Mouse (Mus musculus) neural tube, embryonic 11.5 days (tissue): ENCODE results near the gene BC034090. TPM values are rescaled to one million over a fixed set of nuclear protein-coding genes. Genes with fewer than 3 reads are reported as not detected.
"Not testable (repeated sequence)": the region's sequence is repeated elsewhere in the genome, so short reads cannot be mapped to it uniquely, and the experiment has no call there.

Experiments used
- ATAC-seq: fragments of 200-750 bp; cut with Nextera tagmentation; 2 replicates; pipeline ENCODE4 v1.8.0; 2017; ENCODE audit warnings: moderate number of reproducible peaks, mild to moderate bottlenecking, moderate TSS enrichment, moderate library complexity; ENCODE audit not compliant: insufficient read depth, low FRiP score, low TSS enrichment
- DNase-seq: peaks from one replicate; pipeline ENCODE4 v3.0.0-alpha.2; 2015; ENCODE audit warnings: low spot score
- H3K27ac ChIP-seq: fragments of 300-500 bp; sonication (generic); 2 replicates; pipeline ENCODE4 v1.5.1; 2014; ENCODE audit warnings: low read depth, mild to moderate bottlenecking, low read length
- H3K27me3 ChIP-seq: fragments of 300-500 bp; sonication (generic); 2 replicates; pipeline ENCODE4 v1.6.1; 2014; ENCODE audit warnings: mild to moderate bottlenecking, low read length, mixed read lengths; ENCODE audit not compliant: control insufficient read depth, insufficient read depth
- H3K36me3 ChIP-seq: fragments of 300-500 bp; sonication (generic); 2 replicates; pipeline ENCODE4 v1.6.1; 2014; ENCODE audit warnings: mild to moderate bottlenecking, low read length, moderate library complexity, mixed read lengths; ENCODE audit not compliant: control insufficient read depth, insufficient read depth
- H3K4me1 ChIP-seq: fragments of 300-500 bp; sonication (generic); 2 replicates; pipeline ENCODE4 v1.6.1; 2014; ENCODE audit warnings: low read length, mixed read lengths; ENCODE audit not compliant: control insufficient read depth, insufficient read depth
- H3K4me2 ChIP-seq: fragments of 300-500 bp; sonication (generic); 2 replicates; pipeline ENCODE4 v1.6.1; 2014; ENCODE audit warnings: low read depth, mild to moderate bottlenecking, moderate library complexity
- H3K4me3 ChIP-seq: fragments of 300-500 bp; sonication (generic); 2 replicates; pipeline ENCODE4 v1.5.1; 2014; ENCODE audit warnings: low read depth, low read length
- H3K9ac ChIP-seq: fragments of 300-500 bp; sonication (generic); 2 replicates; pipeline ENCODE4 v1.6.1; 2014; ENCODE audit warnings: mild to moderate bottlenecking, low read length
- H3K9me3 ChIP-seq: fragments of 300-500 bp; sonication (generic); 2 replicates; pipeline ENCODE4 v1.6.1; 2016; ENCODE audit warnings: low read length; ENCODE audit not compliant: control insufficient read depth
- WGBS: fragments of 180-500 bp; shearing (Covaris S2); extraction: QIAGEN DNeasy Blood & Tissue Kit; methylation state at CpG from one replicate; pipeline ENCODE4 v1.1.7; 2014; 5-methylcytosine and 5-hydroxymethylcytosine counted together
- polyA plus RNA-seq: library from polyadenylated mRNA; unstranded; fragments of >200 nt; fragmentation: Nextera tagmentation; extraction: Ambion mirVana; gene quantifications from 2 replicates; pipeline ENCODE4 v1.2.1, GENCODE M21; 2014

Gene BC034090
- polyA plus RNA-seq, 1 experiment from 2014 or later: 4.1 TPM

- Histone ChIP-seq H3K9ac (no peak overlapping the region), H3K4me3 (no peak overlapping the region), H3K27me3 (no peaks in the 10 kb centered on the region), H3K9me3 (no peaks in the 10 kb centered on the region), H3K36me3 (no peaks in the 10 kb centered on the region), H3K4me1 (no peaks in the 10 kb centered on the region), H3K4me2 (no peak overlapping the region), H3K27ac (no peak overlapping the region)
- 77% methylated on average over 4 of the region's 4 CpGs for WGBS
- DNase-seq (no peak), ATAC-seq (no peak)
Observed at GRCm38 (mm10) chr1:155275793-155276192, 31.5 kb upstream of the BC034090 start.

GRCm38 (mm10) chr1:155274976-155275375 is 30.7 kb upstream of the BC034090 start:
- H3K4me1 ChIP-seq: no peaks in the 10 kb centered on the region
- no peak overlapping the region for H3K9ac ChIP-seq
- no peak overlapping the region for H3K27ac ChIP-seq
- 86% methylated on average over 3 of the region's 3 CpGs for WGBS
- H3K9me3 ChIP-seq: no peaks in the 10 kb centered on the region
- H3K4me3 ChIP-seq: no peak overlapping the region
- H3K36me3 ChIP-seq: no peaks in the 10 kb centered on the region
- ATAC-seq (no peak), DNase-seq (no peak)
- no peak overlapping the region for H3K4me2 ChIP-seq
- no peaks in the 10 kb centered on the region for H3K27me3 ChIP-seq

GRCm38 (mm10) chr1:155272953-155273352 is 28.7 kb upstream of the BC034090 start:
- DNase-seq (no peak), ATAC-seq (no peak)
- 92% methylated on average over 4 of the region's 4 CpGs for WGBS
- Histone ChIP-seq H3K4me3 (no peak overlapping the region), H3K4me2 (no peak overlapping the region), H3K9ac (no peak overlapping the region), H3K4me1 (no peaks in the 10 kb centered on the region), H3K27ac (no peak overlapping the region), H3K9me3 (no peaks in the 10 kb centered on the region), H3K27me3 (no peaks in the 10 kb centered on the region), H3K36me3 (no peaks in the 10 kb centered on the region)

GRCm38 (mm10) chr1:155262496-155262895 is 18.3 kb upstream of the BC034090 start:
- not testable (repeated sequence) for H3K27ac ChIP-seq, DNase-seq, H3K36me3 ChIP-seq, H3K9ac ChIP-seq, H3K27me3 ChIP-seq, H3K4me1 ChIP-seq, H3K4me2 ChIP-seq, ATAC-seq, H3K4me3 ChIP-seq, H3K9me3 ChIP-seq
- 96% methylated on average over 10 of the region's 10 CpGs for WGBS

- WGBS: 88% methylated on average over 8 of the region's 8 CpGs
- Histone ChIP-seq H3K4me1 (no peaks in the 10 kb centered on the region), H3K36me3 (no peaks in the 10 kb centered on the region), H3K9me3 (no peaks in the 10 kb centered on the region), H3K27me3 (no peaks in the 10 kb centered on the region), H3K9ac (no peak overlapping the region), H3K4me3 (no peak overlapping the region), H3K27ac (no peak overlapping the region), H3K4me2 (no peak overlapping the region)
- DNase-seq (no peak), ATAC-seq (no peak)
Observed at GRCm38 (mm10) chr1:155254309-155254708, 10.1 kb upstream of the BC034090 start.

GRCm38 (mm10) chr1:155253126-155253525 is 8.9 kb upstream of the BC034090 start:
- Histone ChIP-seq H3K27me3 (no peaks in the 10 kb centered on the region), H3K4me1 (no peaks in the 10 kb centered on the region), H3K27ac (no peak overlapping the region), H3K9me3 (no peaks in the 10 kb centered on the region), H3K36me3 (no peaks in the 10 kb centered on the region), H3K9ac (no peak overlapping the region), H3K4me2 (no peak overlapping the region), H3K4me3 (no peak overlapping the region)
- DNase-seq (no peak), ATAC-seq (no peak)
- 83% methylated on average over 12 of the region's 12 CpGs for WGBS

GRCm38 (mm10) chr1:155252631-155253121 is 8.4 kb upstream of the BC034090 start:
- no peaks in the 10 kb centered on the region for H3K27me3 ChIP-seq
- H3K27ac ChIP-seq: no peak overlapping the region
- DNase-seq: no peak
- H3K4me2 ChIP-seq: no peak overlapping the region
- H3K4me1 ChIP-seq: no peaks in the 10 kb centered on the region
- 69% methylated on average over 6 of the region's 6 CpGs for WGBS
- no peak overlapping the region for H3K4me3 ChIP-seq
- H3K9ac ChIP-seq: no peak overlapping the region
- no peaks in the 10 kb centered on the region for H3K36me3 ChIP-seq
- no peaks in the 10 kb centered on the region for H3K9me3 ChIP-seq
- ATAC-seq: no peak

- H3K9me3 ChIP-seq: no peaks in the 10 kb centered on the region
- no peak for ATAC-seq
- 77% methylated on average over 5 of the region's 5 CpGs for WGBS
- H3K27me3 ChIP-seq: no peaks in the 10 kb centered on the region
- H3K36me3 ChIP-seq: no peaks in the 10 kb centered on the region
- H3K4me1 ChIP-seq: no peaks in the 10 kb centered on the region
- H3K4me2 ChIP-seq: no peak overlapping the region
- no peak overlapping the region for H3K27ac ChIP-seq
- DNase-seq: no peak
- H3K4me3 ChIP-seq: no peak overlapping the region
- H3K9ac ChIP-seq: no peak overlapping the region
Observed at GRCm38 (mm10) chr1:155251596-155251995, 7.4 kb upstream of the BC034090 start.

GRCm38 (mm10) chr1:155250531-155251135 is 6.4 kb upstream of the BC034090 start:
- H3K4me3 ChIP-seq: no peak overlapping the region
- no peak overlapping the region for H3K9ac ChIP-seq
- WGBS: 27% methylated on average over 4 of the region's 4 CpGs
- no peak overlapping the region for H3K27ac ChIP-seq
- H3K36me3 ChIP-seq: no peaks in the 10 kb centered on the region
- no peaks in the 10 kb centered on the region for H3K27me3 ChIP-seq
- DNase-seq (no peak), ATAC-seq (no peak)
- no peaks in the 10 kb centered on the region for H3K9me3 ChIP-seq
- H3K4me1 ChIP-seq: no peaks in the 10 kb centered on the region
- H3K4me2 ChIP-seq: no peak overlapping the region
